Mouse (Mus musculus) thymus, postnatal 36 days (tissue): ENCODE data around the gene Ell3.

ENCODE experiments used
- DNase-seq, 2 experiments: peaks; one replicate each; pipeline ENCODE4 v3.0.0; 2022; ENCODE audit warnings: mixed read lengths in 2 of 2

Gene Ell3

GRCm38 (mm10) chr2:121447006-121447405 lies 2.9 kb upstream of the Ell3 start:
- no peak for DNase-seq

DNA sequence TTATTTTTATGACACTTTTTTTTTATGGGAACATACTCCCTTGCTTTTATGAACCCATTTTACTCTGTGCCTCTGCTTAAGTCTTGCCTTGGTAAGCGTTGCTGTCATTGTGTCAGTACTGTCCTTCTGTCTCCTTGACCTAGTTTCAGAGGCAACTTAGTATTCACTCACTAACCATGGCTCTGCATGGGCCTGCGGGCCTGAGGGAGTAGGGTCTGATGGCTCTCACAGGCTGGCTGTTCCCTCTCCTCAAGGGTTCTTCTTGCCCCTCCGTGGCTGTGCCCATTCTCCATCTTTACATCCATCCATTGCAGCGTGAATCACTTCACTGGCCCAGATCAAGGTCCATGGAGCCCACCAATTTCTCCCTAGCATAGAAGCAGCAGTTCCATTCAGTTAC lies 2.4 kb upstream of the Ell3 start:
- DNase-seq: no peak

DNA sequence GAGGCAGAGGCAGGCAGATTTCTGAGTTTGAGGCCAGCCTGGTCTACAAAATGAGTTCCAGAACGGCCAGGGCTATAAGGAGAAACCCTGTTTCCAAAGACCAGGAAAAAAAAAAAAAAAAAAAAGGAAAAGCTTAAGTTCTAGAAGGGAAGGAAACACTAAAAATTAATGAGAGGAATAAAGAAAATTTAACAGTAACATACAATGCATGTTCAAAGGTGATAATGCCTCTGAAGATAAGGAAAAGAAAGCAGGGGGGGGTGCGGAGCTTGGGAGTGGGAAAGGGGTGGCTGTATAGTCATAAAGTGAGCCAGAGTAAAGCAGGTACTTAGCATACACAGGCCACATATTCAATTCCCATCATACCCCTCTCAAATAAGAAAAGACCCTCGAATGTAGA lies 1.0 kb upstream of the Ell3 start:
- no peak for DNase-seq

DNA sequence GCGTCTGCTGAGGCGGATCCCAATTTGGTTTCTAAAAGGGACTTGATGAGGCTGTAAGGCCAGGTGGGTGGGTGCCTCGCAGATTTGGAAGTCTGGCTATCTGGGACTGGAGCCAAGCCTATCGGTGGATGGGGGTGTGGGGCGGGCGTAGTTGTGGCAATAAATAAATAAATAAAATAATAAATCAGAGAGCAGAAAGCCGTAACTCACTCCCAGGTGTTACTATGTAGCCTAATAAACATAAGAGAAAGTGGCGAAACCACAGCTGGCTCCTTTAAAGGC lies 1.1 kb downstream of the Ell3 start:
- DNase-seq: no peak

GRCm38 (mm10) chr2:121442259-121443067 lies 1.6 kb downstream of the Ell3 start:
- DNase-seq: peak; percentile 61 to 65

DNA sequence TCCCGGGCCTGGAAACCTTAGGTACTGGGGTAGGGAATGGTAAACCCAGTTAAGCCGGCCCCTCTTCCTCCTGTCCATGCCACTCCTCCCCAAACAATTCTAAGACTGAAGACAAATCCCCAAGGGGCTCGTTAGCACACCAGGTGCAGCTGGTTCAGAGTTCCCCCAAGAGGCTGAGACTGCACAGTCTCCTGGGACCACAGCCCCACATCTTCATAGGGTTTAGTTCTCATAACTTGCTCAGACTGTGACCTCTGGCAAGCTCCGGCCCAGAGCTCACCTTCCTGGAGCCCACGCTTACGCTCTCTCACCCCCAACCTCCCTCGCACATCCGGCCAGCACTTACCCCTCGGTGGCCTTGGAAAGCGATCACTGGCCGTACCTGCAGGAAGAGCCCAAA lies 2.3 kb downstream of the Ell3 start:
- no peak for DNase-seq

GRCm38 (mm10) chr2:121440834-121441605 lies 3.1 kb downstream of the Ell3 start:
- DNase-seq: no peak

- DNase-seq: no peak
Observed at GRCm38 (mm10) chr2:121439746-121440145, 4.3 kb downstream of the Ell3 start.

DNA sequence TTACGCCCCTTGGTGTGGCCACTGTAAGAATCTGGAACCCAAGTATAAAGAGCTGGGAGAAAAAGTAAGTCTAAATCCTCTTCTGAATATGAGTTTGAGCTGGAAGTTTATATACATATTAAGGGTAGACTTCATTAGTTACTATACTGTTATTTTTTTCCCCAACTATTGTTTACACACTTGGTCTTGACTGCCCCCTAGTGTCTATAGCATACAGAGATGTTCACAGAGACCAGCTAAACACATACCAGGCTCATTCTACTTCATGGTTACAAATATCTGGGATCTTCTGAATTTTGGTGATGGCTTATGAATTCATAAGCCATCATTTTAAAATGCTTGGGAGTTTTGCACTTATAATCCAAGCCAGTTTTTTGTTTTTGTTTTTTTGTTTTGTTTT lies 9.2 kb downstream of the Ell3 start:
- DNase-seq: no peak

- DNase-seq: no peak
Observed at GRCm38 (mm10) chr2:121425890-121426289, 18.2 kb downstream of the Ell3 start.

DNA sequence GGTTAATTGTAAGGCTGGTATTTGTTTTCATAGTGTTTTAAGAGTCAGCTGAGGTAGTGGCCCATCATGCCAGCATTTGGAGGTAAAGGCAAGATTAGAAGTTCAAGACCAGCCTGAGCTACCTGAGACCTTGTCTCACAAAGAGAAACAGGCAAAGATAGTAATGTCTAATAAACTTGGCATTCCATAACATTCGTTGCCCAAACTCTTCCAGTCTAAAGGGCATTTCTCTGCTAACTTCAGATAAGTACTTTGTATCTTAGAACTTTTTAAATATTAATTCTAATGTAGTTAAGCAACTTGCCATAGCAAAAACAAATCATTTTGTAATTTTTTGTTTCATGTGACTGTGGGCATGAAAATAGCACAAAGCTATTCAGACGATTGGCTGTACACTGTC lies 20.9 kb downstream of the Ell3 start:
- DNase-seq: no peak

DNA sequence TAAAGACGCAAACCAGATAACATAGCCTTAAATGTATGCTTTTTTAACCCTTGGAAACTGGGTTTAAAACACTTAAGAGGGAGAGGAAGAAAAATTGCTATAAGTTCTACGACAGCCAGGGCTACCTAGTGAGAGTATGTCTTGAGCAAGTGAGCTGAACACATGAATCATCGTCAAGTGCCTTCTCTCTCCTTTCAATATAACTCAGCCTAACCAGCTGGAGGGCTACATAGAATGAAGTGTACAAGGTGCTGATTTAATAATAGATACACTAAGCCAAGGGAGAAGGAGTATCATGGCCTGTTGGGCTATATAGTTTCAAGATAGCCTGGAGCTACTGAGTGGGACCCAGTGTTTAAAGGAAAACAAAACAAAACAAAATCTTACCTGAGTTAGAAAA lies 25.6 kb downstream of the Ell3 start:
- DNase-seq: no peak

- no peak for DNase-seq
Observed at GRCm38 (mm10) chr2:121416356-121416755, 27.7 kb downstream of the Ell3 start.

DNA sequence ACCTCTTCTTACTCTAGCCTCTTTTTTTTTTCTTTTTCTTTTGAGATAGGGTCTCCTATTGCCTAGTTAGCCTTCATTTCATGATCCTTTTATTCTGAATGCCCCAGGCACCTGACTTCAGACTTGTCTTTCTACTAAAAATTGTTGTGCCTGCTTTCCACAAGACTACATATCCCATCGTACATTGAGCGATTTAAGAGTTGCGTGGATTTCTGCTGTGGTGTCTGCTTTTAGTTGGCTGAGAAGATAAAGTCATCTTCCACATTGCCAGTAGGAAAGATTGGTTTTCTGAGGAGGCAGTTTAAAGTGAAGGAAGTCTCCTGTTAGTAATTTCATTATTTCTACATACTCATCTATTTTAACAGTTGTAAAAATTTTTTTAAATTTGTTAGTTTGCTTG lies 28.5 kb downstream of the Ell3 start:
- DNase-seq: no peak

DNA sequence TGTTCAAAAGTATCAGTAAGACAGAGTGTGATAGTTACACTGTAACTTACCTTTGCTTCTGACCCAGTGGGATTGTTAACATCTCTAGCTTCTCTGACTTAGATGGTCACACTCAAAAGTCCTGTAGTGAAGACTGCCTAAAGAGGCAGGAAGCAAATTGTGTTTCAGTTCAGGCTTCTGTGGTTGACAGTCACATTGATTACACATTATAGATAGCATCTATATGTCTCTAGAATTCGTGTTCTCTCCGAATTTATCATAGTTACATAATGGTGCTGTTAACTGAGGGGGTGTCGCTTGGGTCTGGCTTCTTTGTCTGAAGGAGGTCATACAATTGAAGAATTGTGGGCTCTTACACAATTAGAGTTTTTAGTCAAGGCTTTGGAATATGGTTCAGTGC lies 29.0 kb downstream of the Ell3 start:
- no peak for DNase-seq

DNA sequence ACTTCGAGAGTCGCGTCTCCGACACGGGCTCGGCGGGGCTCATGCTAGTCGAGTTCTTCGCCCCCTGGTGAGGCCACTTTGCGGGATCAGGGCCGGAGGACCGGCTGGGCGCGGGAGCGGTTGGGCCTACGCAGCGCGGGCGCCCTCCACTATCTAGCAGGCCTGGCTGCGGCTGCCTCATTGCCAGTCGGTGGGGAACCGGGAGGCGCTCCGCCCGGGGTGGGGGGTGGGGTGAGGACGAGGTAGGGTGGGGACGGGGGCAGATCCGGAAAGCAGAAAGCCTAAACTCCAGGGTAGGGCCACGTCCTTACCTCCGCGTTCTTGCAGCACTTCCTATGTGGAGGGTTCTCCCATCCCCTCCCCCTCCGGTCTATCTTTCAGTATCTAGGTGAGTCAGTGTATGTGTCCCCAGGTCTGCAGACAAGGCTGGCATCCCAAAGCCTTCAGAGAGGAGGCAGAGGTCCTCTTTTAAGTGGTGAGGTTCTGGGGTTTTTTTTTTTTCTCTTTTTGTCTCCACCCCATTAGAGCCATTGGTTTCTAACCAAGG lies 29.9 kb downstream of the Ell3 start:
- peak in 1 of 2 experiments; percentile 67 for DNase-seq

GRCm38 (mm10) chr2:121413387-121414042 lies 30.6 kb downstream of the Ell3 start, which contains the start of the genes Pdia3 and Catsper2:
Gene Pdia3 (plus strand): TSS chr2:121413775.
Gene Catsper2 (minus strand): TSS chr2:121413792.
- peak; percentile 95 to 98 for DNase-seq

- DNase-seq: no peak
Observed at GRCm38 (mm10) chr2:121412843-121413386, 31.2 kb downstream of the Ell3 start.

GRCm38 (mm10) chr2:121408160-121408559 lies 35.9 kb downstream of the Ell3 start:
- peak; percentile 62 for DNase-seq

GRCm38 (mm10) chr2:121403296-121403695 lies 40.8 kb downstream of the Ell3 start:
- no peak for DNase-seq

GRCm38 (mm10) chr2:121396624-121397023 lies 47.5 kb downstream of the Ell3 start:
- DNase-seq: peak; percentile 63 to 78
